Mouse (Mus musculus): ENCODE data around the gene Pard3. TPM values are rescaled to one million over a fixed set of nuclear protein-coding genes. Genes with fewer than 3 reads are reported as not detected.

Pard3 gene
- polyA plus RNA-seq, 1 experiment from 2014 or later, result 16.4 TPM

DNA sequence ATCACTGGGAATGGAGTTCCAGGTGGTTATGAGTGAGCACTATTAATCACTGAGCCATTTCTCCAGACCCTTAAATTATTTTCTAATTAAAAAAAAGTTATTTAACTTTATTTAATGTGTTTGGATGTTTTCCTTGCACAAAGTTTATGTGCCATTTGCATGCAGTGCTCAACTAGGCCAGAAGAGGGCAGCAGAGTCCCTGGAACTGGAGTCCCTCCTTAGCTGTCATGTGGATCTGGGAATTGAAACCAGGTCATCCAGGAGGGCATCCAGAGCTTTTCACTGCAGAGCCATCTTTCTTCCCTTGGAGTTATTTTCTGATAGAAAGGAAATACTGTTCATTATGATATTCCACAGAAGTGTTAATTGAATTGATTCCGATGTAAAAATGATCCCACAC is 268.1 kb downstream of the Pard3 start:
- H3K4me3 ChIP-seq (replicated peaks; ENCODE audit: low read length), result no peak overlapping the region
- peaks cover 5% of the 10 kb centered on the region; the same call in 1 of the 2 replicates for H3K4me1 ChIP-seq (replicated peaks; ENCODE audit: control insufficient read depth, insufficient read depth, low read length)
- 100% methylated on average over 1 of the region's 1 CpGs for WGBS
- no peak overlapping the region for H3K4me2 ChIP-seq (ENCODE audit: low read length)
- no peaks in the 10 kb centered on the region for H3K9me3 ChIP-seq (ENCODE audit: control insufficient read depth, low read length)
- no peaks in the 10 kb centered on the region for H3K27me3 ChIP-seq (replicated peaks; ENCODE audit: control insufficient read depth, insufficient read depth, low read length)
- H3K9ac ChIP-seq (replicated peaks; ENCODE audit: low read depth, low read length), result no peak overlapping the region
- H3K27ac ChIP-seq (ENCODE audit: low read length), result no peak overlapping the region
- no peak for ATAC-seq
- no peaks in the 10 kb centered on the region for H3K36me3 ChIP-seq (ENCODE audit: control insufficient read depth, insufficient read depth)

GRCm38 (mm10) chr8:127335216-127335615 is 271.5 kb downstream of the Pard3 start:
- H3K27ac ChIP-seq (ENCODE audit: low read length), result no peak overlapping the region
- H3K4me2 ChIP-seq (ENCODE audit: low read length), result no peak overlapping the region
- no peaks in the 10 kb centered on the region for H3K36me3 ChIP-seq (ENCODE audit: control insufficient read depth, insufficient read depth)
- H3K9me3 ChIP-seq (ENCODE audit: control insufficient read depth, low read length), result no peaks in the 10 kb centered on the region
- no peaks in the 10 kb centered on the region for H3K27me3 ChIP-seq (replicated peaks; ENCODE audit: control insufficient read depth, insufficient read depth, low read length)
- no peak for ATAC-seq
- no peak overlapping the region for H3K9ac ChIP-seq (replicated peaks; ENCODE audit: low read depth, low read length)
- peaks cover 5% of the 10 kb centered on the region; the same call in 1 of the 2 replicates for H3K4me1 ChIP-seq (replicated peaks; ENCODE audit: control insufficient read depth, insufficient read depth, low read length)
- no peak overlapping the region for H3K4me3 ChIP-seq (replicated peaks; ENCODE audit: low read length)
- 96% methylated on average over 1 of the region's 1 CpGs for WGBS

DNA sequence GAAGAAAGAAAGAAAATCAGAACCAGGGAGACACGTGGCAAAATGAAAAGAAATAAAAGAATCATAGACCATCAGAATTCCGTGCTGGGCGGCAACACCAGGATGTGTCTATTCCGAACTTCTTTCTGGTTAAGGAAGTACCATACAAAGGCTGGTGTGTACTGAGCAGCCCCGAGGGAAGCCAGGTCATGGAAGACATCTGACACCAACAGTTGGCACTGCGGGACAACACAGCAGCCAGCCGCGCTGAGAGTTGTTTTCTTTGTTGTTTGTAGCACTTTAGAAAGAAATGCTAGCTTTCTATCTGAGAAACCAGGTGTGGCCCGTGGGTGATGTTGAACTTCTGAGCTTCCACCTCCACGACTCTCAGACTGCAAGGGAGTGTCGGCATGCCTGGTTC is 274.5 kb downstream of the Pard3 start:
- Histone ChIP-seq H3K27ac (ENCODE audit: low read length) (no peak overlapping the region), H3K9ac (replicated peaks; ENCODE audit: low read depth, low read length) (no peak overlapping the region), H3K4me3 (replicated peaks; ENCODE audit: low read length) (no peak overlapping the region), H3K4me2 (ENCODE audit: low read length) (no peak overlapping the region), H3K36me3 (ENCODE audit: control insufficient read depth, insufficient read depth) (no peaks in the 10 kb centered on the region), H3K27me3 (replicated peaks; ENCODE audit: control insufficient read depth, insufficient read depth, low read length) (no peaks in the 10 kb centered on the region), H3K9me3 (ENCODE audit: control insufficient read depth, low read length) (no peaks in the 10 kb centered on the region), H3K4me1 (replicated peaks; ENCODE audit: control insufficient read depth, insufficient read depth, low read length) (no peaks in the 10 kb centered on the region)
- ATAC-seq, result no peak
- WGBS, result 84% methylated on average over 11 of the region's 11 CpGs

DNA sequence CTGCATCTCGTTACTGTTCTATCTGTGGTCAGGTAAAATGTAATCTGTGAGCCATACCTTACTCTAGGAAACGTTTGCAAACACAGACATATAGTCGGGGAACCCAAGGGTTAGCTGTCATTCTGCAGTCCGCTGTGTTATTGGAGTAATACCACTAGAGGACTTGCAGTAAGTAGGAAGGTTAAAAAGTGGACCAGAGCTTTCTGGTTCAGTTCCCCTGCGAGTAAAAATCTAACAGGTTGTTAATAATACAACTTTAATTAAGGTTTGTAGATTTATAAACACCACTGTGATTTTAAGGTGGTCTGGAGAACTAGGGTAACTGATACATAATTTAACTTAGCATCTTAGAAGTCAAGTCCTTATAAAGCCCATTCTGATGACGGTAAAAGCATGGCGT is 277.4 kb downstream of the Pard3 start:
- Histone ChIP-seq H3K4me2 (ENCODE audit: low read length) (no peak overlapping the region), H3K36me3 (ENCODE audit: control insufficient read depth, insufficient read depth) (no peaks in the 10 kb centered on the region), H3K4me1 (replicated peaks; ENCODE audit: control insufficient read depth, insufficient read depth, low read length) (no peaks in the 10 kb centered on the region), H3K27me3 (replicated peaks; ENCODE audit: control insufficient read depth, insufficient read depth, low read length) (no peaks in the 10 kb centered on the region), H3K9me3 (ENCODE audit: control insufficient read depth, low read length) (no peaks in the 10 kb centered on the region), H3K27ac (ENCODE audit: low read length) (no peak overlapping the region), H3K4me3 (replicated peaks; ENCODE audit: low read length) (no peak overlapping the region), H3K9ac (replicated peaks; ENCODE audit: low read depth, low read length) (no peak overlapping the region)
- WGBS, result 87% methylated on average over 7 of the region's 7 CpGs
- no peak for ATAC-seq

- H3K9ac ChIP-seq (replicated peaks; ENCODE audit: low read depth, low read length), result no peak overlapping the region
- ATAC-seq, result no peak
- 58% methylated on average over 2 of the region's 2 CpGs for WGBS
- H3K4me2 ChIP-seq (ENCODE audit: low read length), result no peak overlapping the region
- no peaks in the 10 kb centered on the region for H3K9me3 ChIP-seq (ENCODE audit: control insufficient read depth, low read length)
- H3K27ac ChIP-seq (ENCODE audit: low read length), result no peak overlapping the region
- H3K27me3 ChIP-seq (replicated peaks; ENCODE audit: control insufficient read depth, insufficient read depth, low read length), result no peaks in the 10 kb centered on the region
- H3K4me3 ChIP-seq (replicated peaks; ENCODE audit: low read length), result no peak overlapping the region
- H3K4me1 ChIP-seq (replicated peaks; ENCODE audit: control insufficient read depth, insufficient read depth, low read length), result no peaks in the 10 kb centered on the region
- no peaks in the 10 kb centered on the region for H3K36me3 ChIP-seq (ENCODE audit: control insufficient read depth, insufficient read depth)
These were observed 279.4 kb downstream of the Pard3 start for GRCm38 (mm10) chr8:127343115-127343514.

DNA sequence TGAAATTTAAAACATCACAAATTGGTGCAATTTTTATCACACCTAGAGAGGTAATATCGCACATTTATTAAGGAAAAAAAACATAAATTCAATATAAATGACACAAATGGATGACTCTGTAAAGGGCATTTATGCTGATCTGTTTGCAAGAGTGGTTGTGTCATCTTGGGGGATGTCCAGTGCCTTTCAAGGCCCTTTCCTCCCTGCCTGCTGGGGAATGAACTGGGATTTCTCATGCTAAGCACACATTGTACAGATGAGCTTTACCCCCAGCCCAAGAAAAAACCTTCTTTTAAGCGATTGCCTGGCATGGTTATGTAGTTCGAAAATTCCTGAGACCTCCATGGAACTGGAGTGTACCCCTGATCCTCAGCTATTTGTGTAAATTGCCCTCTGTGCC is 280.7 kb downstream of the Pard3 start:
- WGBS, result 91% methylated on average over 3 of the region's 3 CpGs

GRCm38 (mm10) chr8:127345912-127346423 is 282.3 kb downstream of the Pard3 start:
- 92% methylated on average over 1 of the region's 1 CpGs for WGBS
- no peaks in the 10 kb centered on the region for H3K36me3 ChIP-seq (ENCODE audit: control insufficient read depth, insufficient read depth)
- no peaks in the 10 kb centered on the region for H3K9me3 ChIP-seq (ENCODE audit: control insufficient read depth, low read length)
- H3K4me2 ChIP-seq (ENCODE audit: low read length), result no peak overlapping the region
- no peak overlapping the region for H3K4me3 ChIP-seq (replicated peaks; ENCODE audit: low read length)
- ATAC-seq, result no peak
- H3K27me3 ChIP-seq (replicated peaks; ENCODE audit: control insufficient read depth, insufficient read depth, low read length), result no peaks in the 10 kb centered on the region
- no peak overlapping the region for H3K9ac ChIP-seq (replicated peaks; ENCODE audit: low read depth, low read length)
- no peaks in the 10 kb centered on the region for H3K4me1 ChIP-seq (replicated peaks; ENCODE audit: control insufficient read depth, insufficient read depth, low read length)
- H3K27ac ChIP-seq (ENCODE audit: low read length), result no peak overlapping the region

More for the DNA sequence above, 280.7 kb downstream of the Pard3 start:
- no peak overlapping the region for H3K9ac ChIP-seq (replicated peaks; ENCODE audit: low read depth, low read length)
- no peaks in the 10 kb centered on the region for H3K4me1 ChIP-seq (replicated peaks; ENCODE audit: control insufficient read depth, insufficient read depth, low read length)
- no peak for ATAC-seq
- no peaks in the 10 kb centered on the region for H3K27me3 ChIP-seq (replicated peaks; ENCODE audit: control insufficient read depth, insufficient read depth, low read length)
- no peaks in the 10 kb centered on the region for H3K9me3 ChIP-seq (ENCODE audit: control insufficient read depth, low read length)
- H3K4me2 ChIP-seq (ENCODE audit: low read length), result no peak overlapping the region
- no peak overlapping the region for H3K27ac ChIP-seq (ENCODE audit: low read length)
- no peaks in the 10 kb centered on the region for H3K36me3 ChIP-seq (ENCODE audit: control insufficient read depth, insufficient read depth)
- H3K4me3 ChIP-seq (replicated peaks; ENCODE audit: low read length), result no peak overlapping the region

DNA sequence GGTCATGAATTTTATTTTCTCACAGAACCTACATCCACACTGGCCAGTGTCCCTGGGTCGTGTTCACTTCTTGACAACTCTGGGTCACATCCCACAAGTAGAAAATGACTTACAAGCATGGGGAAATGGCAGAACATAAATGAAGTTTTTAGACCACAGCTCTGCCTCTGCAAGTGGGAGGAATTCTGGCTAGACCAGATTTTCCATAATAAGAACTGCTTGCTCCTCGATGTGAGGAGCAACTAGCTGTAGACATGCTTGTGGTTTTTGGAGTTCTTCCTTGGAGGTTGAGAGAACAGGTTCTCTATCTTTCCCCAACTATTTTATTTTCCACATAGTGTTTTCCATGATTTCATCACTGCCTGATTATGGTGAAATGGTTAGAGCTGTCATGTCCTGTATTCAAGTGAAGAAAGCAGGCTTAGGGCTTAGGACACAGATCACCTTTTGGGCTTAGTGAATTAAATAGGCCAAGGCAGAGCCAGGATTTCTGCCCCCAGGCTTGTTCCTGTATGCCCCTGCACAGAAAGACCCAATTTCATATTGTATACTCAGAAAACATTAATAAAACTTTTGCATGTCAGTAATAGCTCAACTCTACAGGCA is 284.3 kb downstream of the Pard3 start:
- WGBS, result 98% methylated on average over 2 of the region's 2 CpGs
- H3K27ac ChIP-seq (ENCODE audit: low read length), result no peak overlapping the region
- no peak overlapping the region for H3K4me2 ChIP-seq (ENCODE audit: low read length)
- no peaks in the 10 kb centered on the region for H3K4me1 ChIP-seq (replicated peaks; ENCODE audit: control insufficient read depth, insufficient read depth, low read length)
- no peak for ATAC-seq
- H3K4me3 ChIP-seq (replicated peaks; ENCODE audit: low read length), result no peak overlapping the region
- no peak overlapping the region for H3K9ac ChIP-seq (replicated peaks; ENCODE audit: low read depth, low read length)
- no peaks in the 10 kb centered on the region for H3K27me3 ChIP-seq (replicated peaks; ENCODE audit: control insufficient read depth, insufficient read depth, low read length)
- no peaks in the 10 kb centered on the region for H3K9me3 ChIP-seq (ENCODE audit: control insufficient read depth, low read length)
- H3K36me3 ChIP-seq (ENCODE audit: control insufficient read depth, insufficient read depth), result no peaks in the 10 kb centered on the region

GRCm38 (mm10) chr8:127361796-127362195 is 298.1 kb downstream of the Pard3 start:
- Histone ChIP-seq H3K27me3 (replicated peaks; ENCODE audit: control insufficient read depth, insufficient read depth, low read length) (no peaks in the 10 kb centered on the region), H3K27ac (ENCODE audit: low read length) (no peak overlapping the region), H3K9ac (replicated peaks; ENCODE audit: low read depth, low read length) (no peak overlapping the region), H3K4me1 (replicated peaks; ENCODE audit: control insufficient read depth, insufficient read depth, low read length) (no peaks in the 10 kb centered on the region), H3K9me3 (ENCODE audit: control insufficient read depth, low read length) (no peaks in the 10 kb centered on the region), H3K4me2 (ENCODE audit: low read length) (no peak overlapping the region), H3K4me3 (replicated peaks; ENCODE audit: low read length) (no peak overlapping the region), H3K36me3 (ENCODE audit: control insufficient read depth, insufficient read depth) (no peaks in the 10 kb centered on the region)
- ATAC-seq, result no peak

DNA sequence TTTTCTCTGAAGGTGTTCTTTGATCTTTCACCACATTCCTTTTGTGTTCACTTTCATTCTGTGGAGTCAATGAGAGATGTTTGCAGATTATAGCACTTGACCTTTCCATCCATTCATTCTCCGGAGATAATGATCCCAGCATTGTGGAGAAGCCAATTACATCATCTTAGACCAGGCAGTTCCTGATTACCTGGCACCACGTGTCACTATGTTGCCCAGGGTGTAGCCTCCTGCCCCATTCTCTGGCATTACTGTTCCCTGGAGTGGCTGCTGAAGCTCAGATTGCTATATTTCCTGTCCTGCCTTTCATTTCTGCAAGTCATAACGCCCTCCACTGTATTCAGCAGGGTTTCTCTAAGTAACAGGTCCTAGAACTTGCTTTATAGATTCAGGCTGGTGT is 304.7 kb downstream of the Pard3 start:
- Histone ChIP-seq H3K27me3 (replicated peaks; ENCODE audit: control insufficient read depth, insufficient read depth, low read length) (no peaks in the 10 kb centered on the region), H3K9me3 (ENCODE audit: control insufficient read depth, low read length) (no peaks in the 10 kb centered on the region), H3K27ac (ENCODE audit: low read length) (no peak overlapping the region), H3K4me1 (replicated peaks; ENCODE audit: control insufficient read depth, insufficient read depth, low read length) (no peaks in the 10 kb centered on the region), H3K9ac (replicated peaks; ENCODE audit: low read depth, low read length) (no peak overlapping the region), H3K36me3 (ENCODE audit: control insufficient read depth, insufficient read depth) (no peaks in the 10 kb centered on the region), H3K4me2 (ENCODE audit: low read length) (no peak overlapping the region), H3K4me3 (replicated peaks; ENCODE audit: low read length) (no peak overlapping the region)
- WGBS, result 47% methylated on average over 3 of the region's 3 CpGs
- ATAC-seq, result no peak
